Mouse (Mus musculus) liver, postnatal 0 days (tissue): ENCODE measurements around the gene Dnajc16. TPM values are rescaled to one million over a fixed set of nuclear protein-coding genes. Genes with fewer than 3 reads are reported as not detected.

ENCODE experiments used
- ATAC-seq: fragments of 200-750 bp; cut with Nextera tagmentation; 2 replicates; pipeline ENCODE4 v1.8.0; 2017; ENCODE audit warnings: mild to moderate bottlenecking, moderate library complexity
- DNase-seq: peaks from one replicate; pipeline ENCODE4 v3.0.0-alpha.2; 2016
- H3K27ac ChIP-seq: fragments of 300-500 bp; sonication (generic); 2 replicates; pipeline ENCODE4 v1.5.1; 2014; ENCODE audit warnings: antibody characterized with exemption, moderate library complexity, mild to moderate bottlenecking, low read depth
- H3K27me3 ChIP-seq: fragments of 300-500 bp; sonication (generic); 2 replicates; pipeline ENCODE4 v1.6.1; 2014; ENCODE audit warnings: low read length, control low read depth, mixed read lengths; ENCODE audit not compliant: insufficient read depth
- H3K36me3 ChIP-seq: fragments of 300-500 bp; sonication (generic); replicated peaks from 2 replicates; pipeline ENCODE4 v1.6.1; 2014; ENCODE audit warnings: mild to moderate bottlenecking, control low read depth, low read length, moderate library complexity, mixed read lengths; ENCODE audit not compliant: insufficient read depth
- H3K4me1 ChIP-seq: fragments of 300-500 bp; sonication (generic); 2 replicates; pipeline ENCODE4 v1.6.1; 2014; ENCODE audit warnings: antibody characterized with exemption, mild to moderate bottlenecking, control low read depth; ENCODE audit not compliant: insufficient read depth
- H3K4me2 ChIP-seq: fragments of 300-500 bp; sonication (generic); 2 replicates; pipeline ENCODE4 v1.6.1; 2014; ENCODE audit warnings: low read depth, mild to moderate bottlenecking, low read length, moderate library complexity, mixed read lengths
- H3K4me3 ChIP-seq: fragments of 300-500 bp; sonication (generic); 2 replicates; pipeline ENCODE4 v1.5.1; 2014; ENCODE audit warnings: low read depth, low read length
- H3K9ac ChIP-seq: fragments of 300-500 bp; sonication (generic); replicated peaks from 2 replicates; pipeline ENCODE4 v1.6.1; 2014; ENCODE audit warnings: mild to moderate bottlenecking, moderate library complexity
- H3K9me3 ChIP-seq: fragments of 300-500 bp; sonication (generic); 2 replicates; pipeline ENCODE4 v1.6.1; 2016; ENCODE audit warnings: mild to moderate bottlenecking, control low read depth, low read length, mixed read lengths
- CTCF ChIP-seq: sonication (generic); IDR thresholded peaks from 2 replicates; pipeline ENCODE4 v1.5.1; 2016; ENCODE audit warnings: antibody characterized with exemption, low read depth
- EP300 ChIP-seq: IDR thresholded peaks from 2 replicates; pipeline ENCODE4 v1.6.1; 2016; ENCODE audit warnings: antibody characterized with exemption, low read depth, mild to moderate bottlenecking
- WGBS: fragments of 180-500 bp; shearing (Covaris S2); extraction: QIAGEN DNeasy Blood & Tissue Kit; methylation state at CpG from one replicate; pipeline ENCODE4 v1.1.7; 2014; ENCODE audit not compliant: insufficient replicate concordance; 5-methylcytosine and 5-hydroxymethylcytosine counted together
- polyA plus RNA-seq: library from polyadenylated mRNA; unstranded; fragments of >200 nt; fragmentation: Nextera tagmentation; extraction: Ambion mirVana; gene quantifications from 2 replicates; pipeline ENCODE4 v1.2.1, GENCODE M21; 2015

The Dnajc16 gene
- 2.7 TPM in 2 replicates for polyA plus RNA-seq

DNA sequence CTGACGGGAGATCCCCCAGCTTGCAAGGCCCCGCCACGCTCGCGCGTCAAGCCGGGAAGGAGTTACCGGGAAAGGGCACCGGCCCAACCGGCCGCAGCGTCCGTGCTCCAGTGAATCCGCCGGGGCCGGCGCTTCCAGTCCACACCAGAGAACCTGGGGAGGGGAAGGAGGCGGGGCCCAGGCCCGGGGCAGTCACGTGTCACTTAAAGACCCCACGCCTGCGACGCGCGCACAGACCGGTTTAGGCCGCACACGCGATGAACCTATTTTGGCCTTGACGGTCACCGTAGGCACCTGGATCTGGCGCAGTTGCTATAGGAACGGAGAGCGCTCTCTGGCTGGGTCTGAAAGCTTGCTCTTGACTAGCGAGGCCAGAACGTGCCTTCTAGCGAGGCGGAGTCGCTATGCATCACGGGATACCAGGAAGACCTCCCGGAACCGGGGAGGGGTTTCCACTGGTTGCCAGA is at the start of gene Dnajc16:
TSS of gene Dnajc16 (minus strand) at position 408 of the 467 bp plus-strand sequence.
- TF ChIP-seq CTCF = no peak; the same call in 1 of the 2 replicates
- TF ChIP-seq EP300 = peak; percentile 71; the same call in 1 of the 2 replicates
- peak within 1 kb of the TSS; percentile 90 for H3K4me2 ChIP-seq
- H3K4me1 ChIP-seq = peaks cover 38% of the 10 kb centered on the region
- ATAC-seq = peak; percentile 81
- peak; percentile 97 for DNase-seq
- H3K4me3 ChIP-seq = peak within 1 kb of the TSS; percentile 97
- H3K27ac ChIP-seq = peak within 1 kb of the TSS; percentile 93
- H3K27me3 ChIP-seq = no peaks in the 10 kb centered on the region
- no peaks in the 10 kb centered on the region for H3K9me3 ChIP-seq
- under 1% methylated on average over 36 of the region's 42 CpGs for WGBS
- peaks cover 22% of the 10 kb centered on the region for H3K36me3 ChIP-seq
- H3K9ac ChIP-seq = peak within 1 kb of the TSS; percentile 97

- DNase-seq (peak; percentile 32), ATAC-seq (no peak)
- WGBS = 33% methylated on average over 5 of the region's 5 CpGs
These were observed 43.9 kb upstream of the Dnajc16 start for GRCm38 (mm10) chr4:141834536-141835095.

GRCm38 (mm10) chr4:141833911-141834310 is 43.2 kb upstream of the Dnajc16 start:
- Histone ChIP-seq H3K4me2 (no peak overlapping the region), H3K4me1 (0 out of 2 replicates have a peak, but pooled peaks cover 8% of the 10 kb centered on the region), H3K36me3 (no peaks in the 10 kb centered on the region), H3K9ac (no peak overlapping the region), H3K9me3 (no peaks in the 10 kb centered on the region), H3K4me3 (no peak overlapping the region), H3K27ac (no peak overlapping the region), H3K27me3 (no peaks in the 10 kb centered on the region)
- WGBS = 40% methylated on average over 1 of the region's 1 CpGs
- ATAC-seq (no peak), DNase-seq (no peak)
- TF ChIP-seq EP300 (no peak), CTCF (no peak)

More at GRCm38 (mm10) chr4:141834536-141835095, 43.9 kb upstream of the Dnajc16 start:
- H3K27ac ChIP-seq = no peak overlapping the region
- no peak overlapping the region for H3K4me3 ChIP-seq
- no peak overlapping the region for H3K4me2 ChIP-seq
- no peaks in the 10 kb centered on the region for H3K9me3 ChIP-seq
- no peaks in the 10 kb centered on the region for H3K36me3 ChIP-seq
- H3K9ac ChIP-seq = no peak overlapping the region
- 0 out of 2 replicates have a peak, but pooled peaks cover 8% of the 10 kb centered on the region for H3K4me1 ChIP-seq
- no peaks in the 10 kb centered on the region for H3K27me3 ChIP-seq
- no peak for TF ChIP-seq CTCF
- no peak for TF ChIP-seq EP300

GRCm38 (mm10) chr4:141831361-141831760 is 40.6 kb upstream of the Dnajc16 start:
- WGBS = 65% methylated on average over 7 of the region's 7 CpGs
- Histone ChIP-seq H3K4me2 (no peak overlapping the region), H3K27ac (no peak overlapping the region), H3K4me3 (no peak overlapping the region), H3K4me1 (0 out of 2 replicates have a peak, but pooled peaks cover 8% of the 10 kb centered on the region), H3K9ac (no peak overlapping the region), H3K36me3 (no peaks in the 10 kb centered on the region), H3K9me3 (no peaks in the 10 kb centered on the region), H3K27me3 (no peaks in the 10 kb centered on the region)
- no peak for ATAC-seq
- TF ChIP-seq CTCF (no peak), EP300 (no peak)
- no peak for DNase-seq

GRCm38 (mm10) chr4:141830381-141830780 is 39.6 kb upstream of the Dnajc16 start:
- H3K27me3 ChIP-seq = no peaks in the 10 kb centered on the region
- TF ChIP-seq EP300 = no peak
- TF ChIP-seq CTCF = no peak
- H3K4me1 ChIP-seq = 0 out of 2 replicates have a peak, but pooled peaks cover 8% of the 10 kb centered on the region
- H3K4me2 ChIP-seq = no peak overlapping the region
- ATAC-seq (no peak), DNase-seq (no peak)
- no peak overlapping the region for H3K4me3 ChIP-seq
- H3K27ac ChIP-seq = no peak overlapping the region
- 71% methylated on average over 11 of the region's 11 CpGs for WGBS
- no peaks in the 10 kb centered on the region for H3K36me3 ChIP-seq
- no peak overlapping the region for H3K9ac ChIP-seq
- no peaks in the 10 kb centered on the region for H3K9me3 ChIP-seq

DNA sequence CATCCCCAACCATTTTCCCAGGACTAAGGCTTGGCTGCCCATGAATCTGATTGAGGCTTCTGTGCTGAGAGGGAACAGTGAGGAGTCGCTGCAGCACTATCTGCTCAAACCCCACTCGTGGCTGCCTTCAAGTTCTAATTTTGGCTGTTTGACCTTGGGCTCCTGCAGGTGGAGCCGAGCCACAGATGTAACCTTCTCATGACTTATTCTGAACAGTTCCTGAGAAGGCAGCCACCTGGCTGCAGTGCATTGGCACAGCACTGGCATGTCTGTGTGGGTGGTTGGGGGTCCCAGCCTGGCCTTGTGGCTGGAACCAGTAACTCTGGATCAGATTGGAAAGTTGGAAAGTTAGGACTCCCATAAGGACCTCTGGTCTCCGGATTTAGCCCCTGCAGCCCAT is 37.4 kb upstream of the Dnajc16 start:
- H3K4me2 ChIP-seq = no peak overlapping the region
- no peak overlapping the region for H3K4me3 ChIP-seq
- no peak overlapping the region for H3K27ac ChIP-seq
- no peak for TF ChIP-seq CTCF
- no peak for TF ChIP-seq EP300
- ATAC-seq (no peak), DNase-seq (no peak)
- H3K9ac ChIP-seq = no peak overlapping the region
- WGBS = 44% methylated on average over 4 of the region's 4 CpGs
- H3K27me3 ChIP-seq = no peaks in the 10 kb centered on the region
- H3K36me3 ChIP-seq = no peaks in the 10 kb centered on the region
- H3K4me1 ChIP-seq = no peaks in the 10 kb centered on the region
- H3K9me3 ChIP-seq = no peaks in the 10 kb centered on the region
